Mouse (Mus musculus) forebrain, embryonic 15.5 days (tissue): ENCODE results near the gene Fam76a. TPM values are rescaled to one million over a fixed set of nuclear protein-coding genes. Genes with fewer than 3 reads are reported as not detected.

Experiments
- ATAC-seq: fragments of 200-750 bp; cut with Nextera tagmentation; replicated peaks from 2 replicates; pipeline ENCODE4 v1.8.0; 2017; ENCODE audit warnings: mild to moderate bottlenecking, moderate TSS enrichment, moderate library complexity
- H3K27ac ChIP-seq: fragments of 300-500 bp; sonication (generic); replicated peaks from 2 replicates; pipeline ENCODE4 v1.5.1; 2015; ENCODE audit warnings: mild to moderate bottlenecking, inconsistent platforms
- H3K27me3 ChIP-seq: fragments of 300-500 bp; sonication (generic); 2 replicates; pipeline ENCODE4 v1.6.1; 2015; ENCODE audit warnings: inconsistent platforms
- H3K36me3 ChIP-seq: fragments of 300-500 bp; sonication (generic); 2 replicates; pipeline ENCODE4 v1.6.1; 2015; ENCODE audit warnings: mild to moderate bottlenecking, inconsistent platforms
- H3K4me1 ChIP-seq: fragments of 300-500 bp; sonication (generic); 2 replicates; pipeline ENCODE4 v1.6.1; 2015; ENCODE audit warnings: inconsistent platforms
- H3K4me2 ChIP-seq: fragments of 300-500 bp; sonication (generic); replicated peaks from 2 replicates; pipeline ENCODE4 v1.6.1; 2015; ENCODE audit warnings: mild to moderate bottlenecking, inconsistent platforms
- H3K4me3 ChIP-seq: fragments of 300-500 bp; sonication (generic); 2 replicates; pipeline ENCODE4 v1.5.1; 2015; ENCODE audit warnings: mild to moderate bottlenecking, inconsistent platforms
- H3K9ac ChIP-seq: fragments of 300-500 bp; sonication (generic); replicated peaks from 2 replicates; pipeline ENCODE4 v1.6.1; 2015; ENCODE audit warnings: mild to moderate bottlenecking, inconsistent platforms
- H3K9me3 ChIP-seq: fragments of 300-500 bp; sonication (generic); 2 replicates; pipeline ENCODE4 v1.6.1; 2016; ENCODE audit warnings: inconsistent platforms
- WGBS: fragments of 180-500 bp; shearing (Covaris S2); methylation state at CpG from one replicate; pipeline ENCODE4 v1.1.7; 2015; ENCODE audit warnings: mixed read lengths; 5-methylcytosine and 5-hydroxymethylcytosine counted together
- polyA plus RNA-seq: library from polyadenylated mRNA; unstranded; fragments of >200 nt; fragmentation: Nextera tagmentation; extraction: Ambion mirVana; gene quantifications from 2 replicates; pipeline ENCODE4 v1.2.1, GENCODE M21; 2015

Gene Fam76a
- polyA plus RNA-seq, 1 experiment from 2014 or later = 52.4 TPM

GRCm38 (mm10) chr4:132871116-132871515 is 51.2 kb downstream of the Fam76a start:
- H3K9me3 ChIP-seq = no peaks in the 10 kb centered on the region
- H3K4me3 ChIP-seq = no peak overlapping the region
- H3K9ac ChIP-seq = no peak overlapping the region
- peaks cover 47% of the 10 kb centered on the region for H3K36me3 ChIP-seq
- 100% methylated on average over 3 of the region's 3 CpGs for WGBS
- ATAC-seq = no peak
- H3K27ac ChIP-seq = no peak overlapping the region
- H3K4me1 ChIP-seq = no peaks in the 10 kb centered on the region
- no peak overlapping the region for H3K4me2 ChIP-seq
- no peaks in the 10 kb centered on the region for H3K27me3 ChIP-seq

DNA sequence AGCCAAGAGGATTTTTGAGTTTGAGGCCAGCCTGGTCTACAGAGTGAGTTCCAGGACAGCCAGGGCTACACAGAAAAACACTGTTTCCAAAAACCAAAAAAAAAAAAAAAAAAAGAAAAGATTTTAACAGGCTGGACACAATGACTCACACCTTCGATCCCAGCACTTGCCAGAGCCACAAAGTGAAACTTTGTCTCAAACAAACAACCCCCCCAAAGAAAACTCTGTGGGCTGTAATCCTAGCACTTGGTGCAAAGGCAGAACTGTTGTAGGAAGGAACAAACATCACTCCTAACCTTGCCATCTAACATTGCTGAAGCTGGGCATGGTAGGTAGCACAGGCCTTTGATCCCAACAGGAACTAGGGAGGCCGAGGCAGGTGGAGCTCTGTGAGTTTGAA is 57.5 kb downstream of the Fam76a start:
- H3K9ac ChIP-seq = no peak overlapping the region
- no peak overlapping the region for H3K4me3 ChIP-seq
- no peak overlapping the region for H3K4me2 ChIP-seq
- H3K36me3 ChIP-seq = peaks cover 78% of the 10 kb centered on the region
- no peaks in the 10 kb centered on the region for H3K4me1 ChIP-seq
- ATAC-seq = no peak
- no peaks in the 10 kb centered on the region for H3K27me3 ChIP-seq
- no peaks in the 10 kb centered on the region for H3K9me3 ChIP-seq
- 88% methylated on average over 2 of the region's 2 CpGs for WGBS
- no peak overlapping the region for H3K27ac ChIP-seq

DNA sequence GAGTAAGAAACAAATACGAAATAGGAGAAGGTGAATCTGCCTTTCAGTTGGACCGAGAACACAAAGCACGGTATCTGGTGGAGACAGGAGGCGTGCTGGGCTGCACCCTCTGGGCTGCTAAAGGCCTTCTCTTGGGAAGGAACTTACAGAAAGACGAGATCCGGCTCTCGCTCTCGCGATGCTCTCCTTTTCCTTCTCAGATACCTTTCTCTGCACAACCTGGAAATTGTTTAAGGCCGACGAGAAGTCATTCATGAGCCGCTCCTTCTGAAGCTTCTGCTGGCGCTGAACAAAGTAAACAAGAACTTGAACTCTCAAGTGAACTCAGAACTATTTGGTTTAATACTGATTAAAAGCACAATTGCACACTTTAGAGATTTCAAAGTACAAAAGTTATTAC is 59.3 kb downstream of the Fam76a start:
- H3K9me3 ChIP-seq = no peaks in the 10 kb centered on the region
- no peak for ATAC-seq
- no peak overlapping the region for H3K27ac ChIP-seq
- 88% methylated on average over 13 of the region's 13 CpGs for WGBS
- no peak overlapping the region for H3K4me3 ChIP-seq
- H3K36me3 ChIP-seq = peaks cover 76% of the 10 kb centered on the region
- no peaks in the 10 kb centered on the region for H3K27me3 ChIP-seq
- H3K4me2 ChIP-seq = no peak overlapping the region
- H3K4me1 ChIP-seq = no peaks in the 10 kb centered on the region
- H3K9ac ChIP-seq = no peak overlapping the region

DNA sequence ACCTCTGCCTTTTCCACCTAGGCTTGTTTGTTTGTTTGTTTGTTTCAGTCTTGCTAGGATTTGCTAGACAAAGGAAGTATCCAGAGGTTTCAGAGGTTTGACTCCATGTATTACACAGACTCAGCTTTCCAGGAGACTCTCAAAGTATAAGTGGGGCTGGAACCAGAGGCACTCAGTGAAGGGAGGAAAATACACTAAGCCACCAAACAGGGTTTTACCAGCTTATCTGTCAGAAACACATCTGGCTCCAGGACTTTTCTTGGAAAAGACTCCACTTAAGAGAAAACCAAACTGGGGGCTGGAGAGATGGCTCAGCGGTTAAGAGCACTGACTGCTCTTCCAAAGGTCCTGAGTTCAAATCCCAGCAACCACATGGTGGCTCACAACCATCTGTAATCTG is 61.5 kb downstream of the Fam76a start:
- no peak overlapping the region for H3K27ac ChIP-seq
- no peak overlapping the region for H3K4me2 ChIP-seq
- WGBS = 95% methylated on average over 1 of the region's 1 CpGs
- peaks cover 78% of the 10 kb centered on the region for H3K36me3 ChIP-seq
- H3K9me3 ChIP-seq = no peaks in the 10 kb centered on the region
- no peaks in the 10 kb centered on the region for H3K27me3 ChIP-seq
- H3K9ac ChIP-seq = no peak overlapping the region
- no peak overlapping the region for H3K4me3 ChIP-seq
- no peaks in the 10 kb centered on the region for H3K4me1 ChIP-seq
- no peak for ATAC-seq

Other genes starting within 250 kb of the Fam76a start
- gene Xkr8, start 190.0 kb downstream of the Fam76a start, polyA plus RNA-seq = 3.4 and 3.6 TPM in 2 replicates
- gene Smpdl3b, start 165.3 kb downstream of the Fam76a start, polyA plus RNA-seq = 1.3 and 1.4 TPM in 2 replicates
- gene Rpa2, start 154.2 kb downstream of the Fam76a start, polyA plus RNA-seq = 63.2 and 69.4 TPM in 2 replicates
- gene Themis2, start 126.2 kb downstream of the Fam76a start, polyA plus RNA-seq = 0.28 and 0.42 TPM in 2 replicates
- 52.8 and 57.8 TPM in 2 replicates for gene Ppp1r8, start 79.4 kb downstream of the Fam76a start, polyA plus RNA-seq
- gene Stx12, start 38.0 kb downstream of the Fam76a start, polyA plus RNA-seq = 146 and 158 TPM in 2 replicates
- gene Fgr, start 51.5 kb upstream of the Fam76a start, polyA plus RNA-seq = 0.06 TPM in 1 of 2 replicates, not detected in the other
- gene Ahdc1, start 88.7 kb upstream of the Fam76a start, polyA plus RNA-seq = 14.2 and 17.0 TPM in 2 replicates
- 31.8 and 33.6 TPM in 2 replicates for gene Wasf2, start 207.9 kb upstream of the Fam76a start, polyA plus RNA-seq